Mouse (Mus musculus): Measurements from ENCODE around the gene Scoc. TPM values are rescaled to one million over a fixed set of nuclear protein-coding genes. Genes with fewer than 3 reads are reported as not detected.
"Not testable (repeated sequence)": the region's sequence is repeated elsewhere in the genome, so short reads cannot be mapped to it uniquely, and the experiment has no call there.

Scoc gene
- total RNA-seq (2021) = 100 to 1,000 TPM; 266 to 271 TPM

DNA sequence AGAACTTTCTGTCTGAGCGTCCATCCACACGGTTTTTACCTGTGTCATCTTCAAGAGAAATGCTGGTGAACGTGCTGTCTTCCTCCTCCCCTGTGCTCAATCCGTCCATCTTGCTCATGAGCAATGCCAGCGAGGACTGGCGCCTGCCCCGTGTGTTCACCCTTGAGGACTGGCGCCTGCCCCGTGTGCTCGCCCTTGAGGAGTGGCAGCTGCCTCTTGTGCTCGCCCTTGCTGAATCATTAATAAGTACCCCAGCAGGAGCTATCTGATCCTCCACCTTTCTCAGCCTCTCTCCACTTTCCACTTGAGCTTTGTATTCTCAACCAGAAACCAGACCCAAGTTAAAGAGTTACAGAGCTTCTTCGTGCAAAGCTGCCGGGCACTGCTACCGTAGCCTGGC lies at the start of gene Scoc:
Gene Scoc, minus strand, starts transcription at position 170 of the 400 bp plus-strand sequence.
- intact Hi-C loops (cut with DNase I) = no loop called here

DNA sequence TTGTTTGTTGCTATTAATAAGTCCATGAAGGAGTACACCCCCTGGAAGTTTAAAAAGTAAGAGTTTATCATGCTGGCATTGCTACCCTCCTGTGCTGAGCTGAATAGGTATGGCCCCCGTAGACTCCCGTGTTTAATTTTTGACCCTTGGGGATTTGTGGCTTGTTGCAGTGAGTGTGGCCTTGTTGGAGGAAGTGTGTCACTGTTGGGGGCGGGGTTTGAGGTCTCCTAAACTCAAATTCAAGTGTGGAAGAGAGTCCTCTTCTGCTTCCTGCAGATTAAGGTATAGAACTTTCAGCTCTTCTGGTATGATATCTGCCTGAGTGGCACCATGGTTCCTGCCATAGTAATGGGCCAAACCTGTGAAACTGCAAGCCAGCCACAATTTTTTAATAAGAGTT lies 1.4 kb upstream of the Scoc start:
- intact Hi-C loops (cut with DNase I) = no loop called here
- DNase-seq = no peak

More for the DNA sequence above, at the start of gene Scoc:
- no peak for DNase-seq

DNA sequence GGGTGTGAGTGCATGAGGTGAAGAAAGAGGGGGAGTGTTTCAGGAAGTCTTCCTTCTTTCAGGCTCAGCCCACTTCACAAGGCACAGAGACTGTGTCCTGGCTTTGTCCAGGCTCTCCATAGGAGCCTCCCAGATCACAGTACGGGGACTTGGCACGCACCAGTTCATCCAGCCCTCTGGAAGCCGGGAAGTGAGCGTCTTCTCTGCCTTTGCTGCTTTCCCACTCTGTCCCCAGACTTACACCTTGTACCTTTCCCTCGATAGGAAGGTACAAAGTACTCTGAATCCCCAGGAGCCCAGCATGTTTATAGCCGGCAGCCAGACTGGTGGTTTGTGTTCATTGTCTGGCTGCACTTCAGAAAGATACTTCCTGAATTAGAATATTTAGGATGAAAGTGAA lies 1.1 kb downstream of the Scoc start:
- no peak for DNase-seq
- intact Hi-C loops (cut with DNase I) = no loop called here

DNA sequence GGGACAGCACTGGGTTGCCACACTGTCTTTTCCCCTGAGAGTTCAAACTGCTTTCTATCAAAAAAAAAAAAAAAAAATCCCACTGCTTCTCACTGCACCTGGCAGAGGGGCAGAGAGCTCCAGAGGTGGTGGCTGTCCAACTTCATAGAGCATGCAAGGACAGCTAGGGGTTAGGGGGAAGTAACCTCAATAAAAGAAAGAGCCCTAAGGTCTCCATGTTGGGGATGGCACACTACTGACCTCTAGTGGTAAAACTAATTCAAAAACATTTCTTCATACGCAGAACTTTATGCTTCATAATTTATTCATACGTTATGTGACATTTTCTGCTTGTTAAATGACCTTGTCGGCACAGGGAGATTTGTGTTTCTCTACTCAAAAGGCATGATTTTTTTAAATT lies 7.1 kb downstream of the Scoc start:
- intact Hi-C loops (cut with DNase I) = no loop called here
- no peak for DNase-seq

DNA sequence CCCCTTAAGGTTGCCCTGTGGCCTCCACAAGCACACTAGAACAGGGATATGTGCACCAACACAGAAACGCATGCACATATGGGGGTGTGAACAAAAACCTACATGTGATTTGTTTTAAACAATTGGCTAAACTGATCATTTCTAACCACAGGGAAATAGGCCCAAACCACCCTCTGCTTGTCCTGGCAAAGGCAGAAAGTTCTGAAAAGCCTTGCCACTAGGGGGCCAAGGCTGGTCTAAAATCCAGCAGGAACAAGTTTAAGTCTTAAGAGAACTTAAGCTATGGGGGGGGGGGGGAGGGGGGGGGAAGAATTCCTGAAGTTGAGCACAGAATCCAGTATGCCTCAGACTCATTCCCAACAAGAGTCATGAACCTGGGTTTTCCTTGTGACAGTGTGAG lies 8.2 kb downstream of the Scoc start:
- intact Hi-C loops (cut with DNase I) = no loop called here
- no peak for DNase-seq

DNA sequence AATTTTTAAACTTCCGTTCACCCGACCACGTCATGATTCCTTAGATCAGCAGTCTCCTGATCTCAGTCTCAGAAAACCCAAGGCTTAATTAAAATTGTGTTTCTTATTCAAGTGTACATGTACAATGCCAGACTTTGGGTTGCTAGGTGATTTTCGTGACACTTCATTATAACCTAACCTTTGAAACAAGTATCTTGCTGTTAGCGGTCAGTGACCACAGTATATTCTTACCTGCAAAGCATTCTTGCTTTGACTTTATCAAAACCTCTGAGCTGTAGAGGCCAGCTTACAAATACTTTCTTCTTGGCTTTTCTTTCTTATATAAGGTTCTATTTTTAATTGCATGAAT lies 15.2 kb downstream of the Scoc start:
- intact Hi-C loops (cut with DNase I) = no loop called here
- no peak for DNase-seq

DNA sequence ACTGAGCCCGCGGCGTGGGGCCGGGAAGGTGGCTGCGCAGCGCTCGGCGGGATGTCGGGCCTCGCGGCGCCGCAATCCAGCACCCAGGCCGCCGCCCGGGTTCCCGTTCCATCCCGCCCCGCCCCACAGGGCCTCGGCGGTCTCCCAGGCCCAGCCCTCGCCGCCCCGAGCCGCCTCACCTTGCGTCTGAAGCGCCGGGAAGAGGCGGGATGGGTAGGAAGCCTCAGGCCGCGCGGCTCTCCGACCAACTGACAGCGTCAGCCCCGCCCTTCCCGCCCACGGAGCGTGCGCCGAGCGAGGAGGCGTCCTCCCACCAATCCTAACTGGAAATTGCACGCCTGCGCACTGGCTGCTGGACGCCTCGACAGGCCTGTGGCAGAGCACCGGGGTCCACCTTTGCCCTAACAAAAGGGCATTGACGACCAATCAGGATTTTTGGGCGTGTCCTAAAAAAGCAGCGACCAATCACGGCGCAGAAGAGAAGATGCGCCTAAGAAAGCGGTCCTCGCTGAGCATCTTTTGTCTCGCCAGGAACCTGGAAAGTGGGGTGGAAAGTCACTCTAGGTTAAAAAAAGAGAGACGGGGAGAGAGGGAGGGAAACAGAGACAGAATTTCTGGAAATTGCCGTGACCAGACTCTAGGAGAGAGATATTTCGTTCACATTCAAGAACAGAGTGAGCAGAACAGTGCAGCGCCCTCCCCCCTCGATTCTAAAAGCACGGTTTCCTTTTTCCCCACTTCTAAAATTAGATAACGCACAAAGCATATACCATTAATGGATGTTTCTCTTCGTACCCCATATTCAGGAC lies 15.7 kb downstream of the Scoc start:
- intact Hi-C loops (cut with DNase I) = no loop called here

DNA sequence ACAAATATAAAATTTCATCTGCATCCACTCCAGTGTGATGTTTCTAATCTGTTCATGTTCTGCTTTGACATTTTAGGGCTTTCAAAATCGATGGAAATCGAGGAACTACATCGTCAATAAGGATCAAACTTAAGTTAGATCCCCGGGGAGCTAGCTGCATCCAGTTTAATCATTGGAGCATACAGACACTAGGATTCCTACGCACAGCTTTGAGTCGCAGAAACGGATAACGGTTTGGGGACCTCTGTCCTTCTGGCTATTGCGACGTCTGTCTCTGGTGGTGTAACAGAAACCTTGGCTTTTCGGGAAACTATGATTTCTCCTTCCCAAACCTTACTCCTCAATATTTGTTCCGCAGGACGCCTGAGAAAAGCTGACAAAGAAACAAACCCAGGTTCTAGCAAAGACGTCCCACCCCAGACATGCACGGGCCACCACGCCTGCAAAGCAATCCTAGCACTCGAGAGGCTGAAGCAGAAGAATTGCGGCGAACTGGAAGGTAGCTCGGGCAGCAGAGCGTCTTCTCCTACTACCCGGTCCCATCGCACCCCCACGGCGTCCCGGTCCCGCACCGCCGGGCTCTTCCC lies 16.4 kb downstream of the Scoc start:
- intact Hi-C loops (cut with DNase I) = no loop called here
- DNase-seq = no peak

More for the DNA sequence above, 15.7 kb downstream of the Scoc start:
- peak; percentile 100 for DNase-seq

DNA sequence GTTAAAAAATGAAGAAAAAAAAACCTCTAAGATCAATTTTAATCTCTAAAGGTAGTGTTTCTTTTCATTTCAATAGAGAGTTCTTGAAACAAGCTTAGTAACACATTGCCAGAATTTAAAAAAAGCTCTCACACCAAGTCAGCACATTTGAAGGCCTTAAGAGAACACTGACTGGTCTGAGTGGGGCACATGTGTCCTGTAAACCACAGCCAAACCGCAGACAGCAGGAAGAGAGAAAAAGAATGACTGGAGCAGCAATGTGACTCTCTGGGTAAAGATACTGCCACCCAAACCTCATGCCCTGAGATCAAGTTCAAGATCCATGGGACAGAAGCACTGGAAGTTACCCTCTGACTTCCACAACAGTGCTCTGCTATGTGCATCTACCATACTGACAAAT lies 21.1 kb downstream of the Scoc start:
- intact Hi-C loops (cut with DNase I) = no loop called here
- no peak for DNase-seq

DNA sequence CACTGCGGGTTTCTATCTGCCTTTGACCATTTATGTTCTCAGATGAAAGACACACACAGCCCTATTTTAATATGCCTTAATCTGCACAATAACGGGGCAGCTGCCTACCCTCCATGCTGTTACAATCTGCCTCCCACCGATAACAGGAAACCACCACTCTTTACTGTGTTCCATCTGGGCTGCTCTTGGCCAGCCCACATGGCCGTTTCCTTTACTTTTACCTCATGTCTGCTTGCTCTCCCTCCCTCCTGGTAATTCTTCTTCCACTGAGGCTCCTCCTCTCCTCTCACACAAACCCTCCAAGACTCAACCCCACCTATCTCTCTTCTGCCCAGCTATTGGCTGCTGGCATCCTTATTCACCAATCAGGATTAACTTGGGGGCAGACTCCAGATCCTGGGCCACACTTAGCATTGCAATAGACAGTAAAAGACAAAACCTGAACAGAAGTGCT lies 29.1 kb downstream of the Scoc start:
- DNase-seq = no peak
- intact Hi-C loops (cut with DNase I) = no loop called here

DNA sequence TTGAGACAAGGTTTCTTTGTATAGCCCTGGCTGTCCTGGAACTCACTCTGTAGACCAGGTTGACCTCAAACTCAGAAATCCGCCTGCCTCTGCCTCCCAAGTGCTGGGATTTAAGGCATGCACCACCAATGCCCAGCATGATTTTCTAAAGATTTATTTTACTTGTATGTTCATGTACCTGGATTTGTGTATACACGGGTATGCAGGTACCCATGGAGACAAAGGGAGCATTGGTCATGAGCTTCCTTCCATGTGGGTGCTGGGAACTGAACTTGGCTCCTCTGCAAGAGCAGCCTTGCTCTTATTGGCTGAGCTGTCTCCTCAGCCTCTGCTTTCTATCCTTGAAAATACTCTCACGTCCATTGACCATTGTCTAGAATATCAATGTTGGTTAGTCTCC lies 29.6 kb downstream of the Scoc start:
- DNase-seq; intact Hi-C loops (cut with DNase I): not testable (repeated sequence)

DNA sequence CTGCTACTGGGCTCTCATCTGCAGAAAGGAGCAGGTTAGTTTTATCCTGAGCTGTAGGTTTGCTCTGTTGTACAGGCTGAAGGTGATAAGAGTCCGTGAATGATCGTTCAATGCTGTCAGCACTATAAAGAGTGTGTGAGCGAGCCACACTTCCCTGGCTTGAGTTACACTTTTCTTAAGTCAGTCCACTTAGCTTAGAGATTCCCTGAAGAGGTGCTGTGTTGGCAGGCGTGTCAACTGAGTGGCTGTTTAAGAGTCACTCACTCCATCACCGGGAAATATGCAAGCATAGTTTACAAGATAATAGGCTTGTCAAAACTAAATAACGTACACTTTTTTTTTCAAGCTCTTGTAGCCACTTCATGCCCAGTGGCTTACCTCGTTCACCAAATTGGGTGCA lies 31.2 kb downstream of the Scoc start:
- intact Hi-C loops (cut with DNase I) = no loop called here
- no peak for DNase-seq

DNA sequence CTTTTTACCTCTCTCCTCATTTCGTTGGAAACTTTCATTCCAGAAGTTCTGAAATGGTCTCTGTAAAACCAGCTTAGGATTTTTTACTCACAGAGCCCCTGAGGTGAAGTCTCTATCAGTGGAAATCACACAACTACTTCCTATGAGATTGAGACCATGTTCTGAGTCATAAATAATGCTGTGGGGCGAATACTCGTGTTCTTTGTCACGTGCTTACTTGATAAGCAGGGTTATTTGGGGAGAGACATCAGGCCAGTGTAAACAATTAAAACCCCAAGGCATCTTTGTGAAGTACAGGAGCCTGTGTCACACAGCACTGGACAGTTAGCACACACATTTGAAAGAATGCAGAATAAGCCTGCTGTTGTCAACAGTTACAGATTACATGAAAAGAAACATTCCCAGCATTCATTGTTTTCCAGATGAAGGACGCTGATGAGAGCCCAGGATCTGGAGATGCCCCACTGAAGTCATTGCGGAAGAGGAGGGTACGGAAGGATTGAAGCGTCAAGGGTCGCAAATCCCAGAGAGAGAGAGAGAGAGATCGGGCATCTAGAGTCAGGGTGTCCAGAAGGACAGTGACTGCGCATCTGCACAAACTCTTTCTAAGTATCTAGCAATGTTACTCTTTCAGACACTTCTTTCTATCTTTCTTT lies 32.0 kb downstream of the Scoc start:
- no peak for DNase-seq

DNA sequence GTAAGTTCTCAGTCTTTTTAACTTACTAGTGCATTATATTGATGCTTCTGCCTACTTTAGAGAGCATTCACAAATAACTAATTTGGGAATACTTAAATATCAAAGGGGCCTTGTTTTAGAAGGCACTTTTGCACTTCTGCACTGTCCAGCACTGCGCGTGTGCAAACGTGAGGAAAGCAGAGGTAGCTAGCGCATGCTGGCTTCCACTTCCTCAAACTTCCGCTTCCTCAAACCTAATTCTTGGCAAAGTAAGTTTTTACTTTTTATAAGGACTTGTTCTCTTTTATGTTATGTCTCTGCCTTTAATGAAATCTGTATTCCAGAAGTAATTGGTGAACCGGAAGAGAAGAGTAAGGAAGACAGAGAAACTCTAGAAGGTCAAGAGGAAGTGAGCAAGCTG lies 33.0 kb downstream of the Scoc start:
- intact Hi-C loops (cut with DNase I) = no loop called here
- no peak for DNase-seq

More for the DNA sequence above, 32.0 kb downstream of the Scoc start:
- intact Hi-C loops (cut with DNase I) = no loop called here

DNA sequence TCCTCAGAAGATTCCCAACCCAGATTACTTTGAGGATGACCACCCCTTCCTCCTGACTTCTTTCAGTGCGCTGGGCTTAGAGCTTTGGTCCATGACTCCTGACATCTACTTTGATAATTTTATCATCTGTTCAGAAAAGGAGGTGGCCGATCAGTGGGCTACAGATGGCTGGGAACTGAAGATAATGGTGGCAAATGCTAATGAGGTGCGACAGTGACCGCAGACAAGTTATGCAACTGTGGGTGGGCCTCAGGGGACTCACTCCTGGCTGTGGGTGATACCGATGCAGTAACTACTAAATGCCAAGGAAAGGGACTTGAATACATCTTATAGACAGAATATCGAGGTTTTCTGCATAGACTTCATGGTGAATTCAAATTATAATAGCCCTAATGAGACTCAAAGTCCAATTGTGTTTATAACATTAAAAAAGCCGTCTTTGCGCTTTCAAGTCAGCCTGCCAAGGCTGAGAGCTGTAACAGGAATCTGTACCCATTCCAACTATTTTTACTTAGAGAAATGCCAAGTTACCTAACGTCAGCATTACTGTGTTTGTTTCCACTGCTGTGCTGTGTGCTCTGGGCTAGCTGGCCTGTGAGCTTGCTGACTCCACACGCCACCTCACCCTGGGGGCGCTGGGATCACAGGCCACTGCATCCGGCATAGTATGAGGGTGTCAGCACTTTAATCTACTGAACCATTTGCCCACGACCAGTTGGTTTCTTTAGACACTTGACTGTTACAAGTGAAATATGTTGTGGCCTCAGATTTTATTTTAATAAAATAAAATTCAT lies 35.0 kb downstream of the Scoc start:
- intact Hi-C loops (cut with DNase I) = no loop called here
- DNase-seq = no peak

DNA sequence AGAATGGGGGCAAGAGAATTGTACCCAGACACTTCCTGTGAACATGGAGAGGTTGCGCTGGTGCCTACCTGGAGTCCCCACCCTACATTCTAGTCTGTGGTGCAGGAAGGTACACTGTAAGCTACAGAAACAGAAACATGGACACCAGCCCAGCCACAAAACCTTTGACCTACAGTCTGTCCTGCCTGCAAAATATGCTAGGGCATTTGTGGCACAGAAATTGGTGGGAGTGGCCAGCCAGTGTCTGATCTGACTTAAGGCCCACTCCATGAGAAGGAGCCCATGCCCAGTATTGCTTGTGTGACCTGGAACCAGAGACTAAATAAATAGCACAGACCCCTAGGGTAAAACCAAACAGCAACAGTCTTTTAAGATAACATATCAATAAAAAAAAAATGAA lies 36.8 kb downstream of the Scoc start:
- no peak for DNase-seq
- intact Hi-C loops (cut with DNase I) = no loop called here

DNA sequence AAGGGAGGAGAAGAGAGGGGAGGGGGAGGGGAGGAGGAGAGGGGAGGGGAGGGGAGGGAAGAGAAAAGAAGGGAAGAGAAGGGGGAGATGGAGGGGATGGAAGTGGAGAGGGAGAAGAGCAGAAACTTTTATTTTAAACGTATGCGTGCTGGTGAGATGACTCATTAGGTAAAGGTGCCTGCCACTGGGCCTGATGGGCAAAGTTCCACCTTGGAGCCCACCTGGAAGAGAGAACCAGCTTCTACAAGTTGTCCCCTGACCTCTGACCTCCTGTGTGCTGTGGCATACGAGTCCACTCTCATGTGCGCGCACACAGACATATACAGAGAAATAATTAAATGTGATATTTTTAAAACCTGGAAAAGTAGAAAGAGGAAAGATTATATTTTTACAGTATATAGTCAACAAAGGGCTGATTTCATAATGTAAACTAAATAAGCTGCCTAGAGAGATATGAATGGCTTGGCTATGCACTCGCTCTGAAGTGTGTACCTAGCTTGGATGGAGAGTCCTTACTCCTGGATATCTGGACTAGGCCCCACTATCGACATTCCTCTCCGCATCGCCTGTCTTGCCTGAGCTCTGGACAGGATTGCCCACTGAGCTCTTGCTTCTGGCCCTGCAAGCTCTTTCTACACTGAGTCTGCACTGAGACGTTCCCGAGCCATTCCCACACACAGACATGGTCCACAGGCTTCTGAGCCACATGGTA lies 39.2 kb downstream of the Scoc start:
- intact Hi-C loops (cut with DNase I) = no loop called here
- DNase-seq = no peak

DNA sequence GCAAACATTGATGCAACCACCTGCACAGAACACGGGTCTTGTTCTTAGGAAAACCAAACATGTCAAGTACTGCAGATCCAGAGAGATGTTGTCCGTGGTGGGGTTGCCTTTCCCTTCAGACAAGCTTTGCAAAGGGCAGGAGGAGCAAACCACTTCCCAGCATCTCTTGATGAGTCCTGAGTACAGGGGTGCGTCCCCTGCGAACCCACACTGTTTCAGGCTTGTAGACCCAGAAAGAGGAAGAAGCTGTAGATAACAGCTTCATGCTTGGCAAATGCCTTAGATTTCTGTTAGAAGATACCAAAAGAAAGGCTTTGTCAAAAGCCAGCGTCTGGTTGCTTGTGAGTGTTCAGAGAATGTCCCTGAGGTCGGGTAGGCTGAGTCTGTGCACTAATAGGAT lies 40.2 kb downstream of the Scoc start:
- intact Hi-C loops (cut with DNase I) = no loop called here
- DNase-seq = no peak

DNA sequence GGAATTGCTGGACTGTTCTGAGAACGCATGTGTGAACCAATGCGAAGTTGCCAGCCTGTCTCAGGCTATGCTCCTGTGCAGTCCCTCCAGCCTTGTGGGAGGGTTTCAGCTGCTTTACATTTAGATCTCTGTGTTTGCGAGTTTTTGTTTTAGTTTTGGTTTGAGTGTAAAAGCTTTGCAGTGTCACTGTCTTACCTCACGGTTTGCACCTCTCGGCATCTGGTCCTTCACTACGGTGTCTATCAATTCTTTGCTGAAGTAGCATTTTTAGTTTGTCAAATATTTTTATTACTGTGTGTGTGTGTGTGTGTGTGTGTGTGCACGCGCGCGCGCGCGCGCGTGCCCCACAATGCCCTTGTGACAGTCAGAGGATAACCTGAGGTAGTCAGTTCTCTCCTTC lies 41.3 kb downstream of the Scoc start:
- no peak for DNase-seq

DNA sequence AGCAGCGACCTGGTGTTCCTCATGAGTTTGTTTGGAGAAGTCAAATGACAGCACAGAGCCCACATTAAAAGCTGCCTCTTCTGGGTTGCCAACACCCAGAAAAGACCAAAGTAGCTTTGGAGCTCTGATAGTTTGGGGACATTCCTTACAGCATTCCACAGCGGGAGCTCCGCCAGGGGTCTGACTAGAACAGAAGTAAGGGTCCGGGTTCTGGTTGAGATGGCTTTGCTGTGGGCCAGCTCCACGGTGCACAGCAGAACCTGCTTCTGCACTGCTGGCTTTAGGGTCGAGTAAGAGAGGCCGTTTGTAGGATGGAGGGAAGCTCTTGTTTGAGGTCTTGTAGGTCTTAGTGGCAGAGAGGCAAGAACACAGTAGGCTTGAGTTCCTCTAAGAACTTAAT lies 49.7 kb downstream of the Scoc start:
- DNase-seq = no peak
- intact Hi-C loops (cut with DNase I) = no loop called here

More for the DNA sequence above, 41.3 kb downstream of the Scoc start:
- intact Hi-C loops (cut with DNase I) = no loop called here

DNA sequence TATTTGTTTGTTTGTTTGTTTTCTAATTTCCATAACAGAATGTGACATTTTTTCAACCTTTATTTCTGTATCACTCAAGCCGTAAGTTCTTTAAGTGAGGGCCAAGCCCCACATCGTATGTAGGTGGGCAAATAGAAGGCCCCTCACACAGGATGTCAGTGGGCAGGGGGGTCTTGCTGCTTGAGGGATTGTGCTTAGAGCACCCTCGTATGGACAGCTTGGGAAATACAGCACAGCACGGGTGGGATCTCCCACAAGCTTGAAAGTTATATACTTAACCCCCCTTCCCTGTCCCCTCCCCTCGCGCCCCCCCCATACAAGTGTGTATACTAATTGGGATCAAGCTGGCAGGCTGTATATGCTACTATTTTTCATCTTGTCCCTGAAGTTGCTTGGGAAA lies 51.4 kb downstream of the Scoc start:
- intact Hi-C loops (cut with DNase I) = no loop called here
- DNase-seq = no peak

All from left cerebral cortex, postnatal 4 days (tissue).